Comparison of ENCODE assay signal across 13 mouse cellular contexts in the genomic region with DNA sequence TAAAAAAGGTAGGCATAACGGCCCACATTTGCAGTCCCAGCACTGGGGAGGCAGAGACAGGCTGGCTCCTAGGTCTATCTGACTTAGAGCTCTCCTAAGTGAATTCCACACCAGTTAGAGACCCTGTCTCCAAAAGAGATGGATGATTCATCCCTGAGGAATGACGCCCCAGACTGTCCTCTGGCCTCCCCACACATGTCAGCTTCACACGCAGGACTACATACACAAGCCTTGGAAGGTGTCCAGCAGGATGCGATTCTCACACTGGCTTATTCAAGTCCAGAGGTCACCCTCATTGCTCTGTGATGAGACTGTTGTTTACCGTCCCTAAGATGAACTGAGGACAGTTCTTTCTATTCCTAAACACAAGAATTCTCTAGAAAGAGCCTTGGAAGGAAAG. TPM values are rescaled to one million over a fixed set of nuclear protein-coding genes. Genes with fewer than 3 reads are reported as not detected.
DNase-seq lines count a peak whose midpoint lies in the region; ATAC-seq and TF ChIP-seq lines count a peak whose summit lies in the region.
"Had no signal": no experiment of that assay in that cellular context is flagged by ENCODE, and none has a peak within 500 bp of the region (broad histone marks: within the 10 kb centered on the region; RNA-seq: fewer than 3 reads in every experiment).

No protein-coding gene starts in this region.

- TF ChIP-seq CTCF in hindbrain, postnatal 0 days (IDR thresholded peaks at IDR 0.05; ENCODE audit: low read depth) = no peak
- no peak for TF ChIP-seq CTCF in lung, adult 2 months (IDR thresholded peaks at IDR 0.05; ENCODE audit: insufficient read depth, low read length)

- H3K27me3 ChIP-seq in hindbrain, postnatal 0 days (ENCODE audit: insufficient read depth, low read length) = peaks cover 2% of the 10 kb centered on the region; the same call in 1 of the 2 replicates
- 0 out of 2 replicates have a peak, but pooled peaks cover 16% of the 10 kb centered on the region for H3K27me3 ChIP-seq in hindbrain, embryonic 14.5 days (ENCODE audit: control insufficient read depth, insufficient read depth, low read length)
- H3K27me3 ChIP-seq in heart, embryonic 15.5 days = no peaks in the 10 kb centered on the region
- H3K27me3 ChIP-seq: neural tube, embryonic 15.5 days had no signal

- 0 out of 2 replicates have a peak overlapping the region, but pooled peaks have one; percentile 70 for H3K27ac ChIP-seq in hindbrain, postnatal 0 days
- no peak overlapping the region for H3K27ac ChIP-seq in hindbrain, embryonic 14.5 days
- peak overlapping the region; percentile 95 for H3K27ac ChIP-seq in heart, embryonic 15.5 days
- H3K27ac ChIP-seq: liver, embryonic 15.5 days; midbrain, embryonic 12.5 days; neural tube, embryonic 15.5 days had no signal

- no peak for TF ChIP-seq POLR2A in lung, adult 2 months (IDR thresholded peaks at IDR 0.05; ENCODE audit: borderline replicate concordance, extremely low read depth, low read depth, low read length)

- no peak for DNase-seq in hindbrain, postnatal 0 days (ENCODE audit: low spot score)
- no peak for DNase-seq in hindbrain, embryonic 14.5 days (ENCODE audit: low spot score)
- DNase-seq in lung, postnatal 10 days = peak; percentile 87
- DNase-seq in lung, adult 2 months = no peak
- DNase-seq in neural tube, embryonic 10.5 days (ENCODE audit: extremely low spot score, low spot score) = no peak
- DNase-seq in left cerebral cortex, adult 9 months (ENCODE audit: low spot score in 2 of 2) = no peak

- WGBS in hindbrain, postnatal 0 days = 50% methylated on average over 5 of the region's 5 CpGs
- 70% methylated on average over 5 of the region's 5 CpGs for WGBS in hindbrain, embryonic 14.5 days
- 38% methylated on average over 5 of the region's 5 CpGs for WGBS in lung, adult 2 months
- WGBS in heart, embryonic 15.5 days = 19% methylated on average over 5 of the region's 5 CpGs

- H3K4me1 ChIP-seq in hindbrain, postnatal 0 days (ENCODE audit: insufficient read depth, low read length) = peaks cover 44% of the 10 kb centered on the region
- peaks cover 26% of the 10 kb centered on the region for H3K4me1 ChIP-seq in hindbrain, embryonic 14.5 days (replicated peaks; ENCODE audit: control insufficient read depth, insufficient read depth, low read length)
- H3K4me1 ChIP-seq in lung, adult 2 months (ENCODE audit: control insufficient read depth, insufficient read depth, low read length) = peaks cover 8% of the 10 kb centered on the region; the same call in 1 of the 2 replicates
- peaks cover 98% of the 10 kb centered on the region for H3K4me1 ChIP-seq in heart, embryonic 15.5 days (replicated peaks)
- H3K4me1 ChIP-seq: liver, embryonic 15.5 days had no signal

- ATAC-seq in hindbrain, postnatal 0 days = no peak
- ATAC-seq in hindbrain, embryonic 14.5 days (ENCODE audit: low FRiP score) = no peak
- no peak for ATAC-seq in heart, embryonic 15.5 days (replicated peaks; ENCODE audit: insufficient number of reproducible peaks, insufficient read depth, low FRiP score, low read depth)
- ATAC-seq: inflammation-experienced regulatory T-cells, adult 6 months had no signal

- H3K36me3 ChIP-seq in hindbrain, postnatal 0 days (ENCODE audit: insufficient read depth, low read length) = no peaks in the 10 kb centered on the region
- H3K36me3 ChIP-seq in hindbrain, embryonic 14.5 days (replicated peaks; ENCODE audit: control insufficient read depth, insufficient read depth) = no peaks in the 10 kb centered on the region
- H3K36me3 ChIP-seq in heart, embryonic 15.5 days = no peaks in the 10 kb centered on the region
- H3K36me3 ChIP-seq: liver, embryonic 15.5 days; midbrain, embryonic 12.5 days; neural tube, embryonic 15.5 days had no signal

- H3K4me3 ChIP-seq in hindbrain, postnatal 0 days (ENCODE audit: low read length) = no peak overlapping the region
- H3K4me3 ChIP-seq in hindbrain, embryonic 14.5 days (replicated peaks; ENCODE audit: low read length) = no peak overlapping the region
- H3K4me3 ChIP-seq in lung, adult 2 months (replicated peaks; ENCODE audit: extremely low read depth, low read depth, low read length) = no peak overlapping the region
- H3K4me3 ChIP-seq in heart, embryonic 15.5 days = no peak overlapping the region
- H3K4me3 ChIP-seq: liver, embryonic 15.5 days; midbrain, embryonic 12.5 days; neural tube, embryonic 15.5 days had no signal

- H3K4me2 ChIP-seq in hindbrain, postnatal 0 days (ENCODE audit: low read depth, low read length) = no peak overlapping the region
- no peak overlapping the region for H3K4me2 ChIP-seq in hindbrain, embryonic 14.5 days (replicated peaks)
- H3K4me2 ChIP-seq in heart, embryonic 15.5 days = no peak overlapping the region
- H3K4me2 ChIP-seq: liver, embryonic 15.5 days; midbrain, embryonic 12.5 days; neural tube, embryonic 15.5 days had no signal

- no peaks in the 10 kb centered on the region for H3K9me3 ChIP-seq in hindbrain, postnatal 0 days (ENCODE audit: low read length)
- H3K9me3 ChIP-seq in hindbrain, embryonic 14.5 days (ENCODE audit: control insufficient read depth, low read length) = no peaks in the 10 kb centered on the region
- no peaks in the 10 kb centered on the region for H3K9me3 ChIP-seq in heart, embryonic 15.5 days (replicated peaks)
- H3K9me3 ChIP-seq: liver, embryonic 15.5 days; midbrain, embryonic 12.5 days; neural tube, embryonic 15.5 days had no signal

- H3K9ac ChIP-seq in hindbrain, postnatal 0 days (replicated peaks; ENCODE audit: low read length) = no peak overlapping the region
- H3K9ac ChIP-seq in hindbrain, embryonic 14.5 days = no peak overlapping the region
- H3K9ac ChIP-seq in heart, embryonic 15.5 days = no peak overlapping the region
- H3K9ac ChIP-seq: liver, embryonic 15.5 days; midbrain, embryonic 12.5 days; neural tube, embryonic 15.5 days had no signal

RNA-seq across cellular contexts. Expression of a gene that starts 12.2 kb away (rescaled TPM):
- 25.7 and 27.3 TPM in 2 replicates for total RNA-seq in hindbrain, postnatal 0 days (2014; rRNA removed)
- 1.8 TPM in 2 replicates for polyA plus RNA-seq in hindbrain, postnatal 0 days (2015; fragmentation: Nextera tagmentation; extraction: Ambion mirVana)
- polyA plus RNA-seq in hindbrain, embryonic 14.5 days (2014; fragmentation: Nextera tagmentation; extraction: Ambion mirVana) = 2.8 and 2.9 TPM in 2 replicates
- 13.4 and 16.8 TPM in 2 replicates for polyA plus RNA-seq in lung, adult 2 months (2012; rRNA removed)
- 11.7 TPM in 2 replicates for polyA plus RNA-seq in heart, embryonic 15.5 days (2015; fragmentation: Nextera tagmentation; extraction: Ambion mirVana)
- total RNA-seq: common myeloid progenitor, adult 5-6 weeks; granulocyte monocyte progenitor cell, adult 5-6 weeks had no signal
